Mouse (Mus musculus) embryonic facial prominence, embryonic 13.5 days (tissue): ENCODE measurements at regions not wholly inside any gene's neighbourhood (a gene's known extent, or its start where the extent isn't known, plus 50 kb on each side); places are given as distances from the start of the nearest gene placed in this dataset.

ENCODE experiments used
- ATAC-seq: fragments of 200-750 bp; cut with Nextera tagmentation; 2 replicates; pipeline ENCODE4 v1.8.0; 2017; ENCODE audit warnings: low read depth; ENCODE audit not compliant: insufficient number of reproducible peaks, insufficient read depth, low FRiP score, low TSS enrichment
- H3K27ac ChIP-seq: fragments of 300-500 bp; sonication (generic); 2 replicates; pipeline ENCODE4 v1.5.1; 2015; ENCODE audit warnings: moderate library complexity, mild to moderate bottlenecking, inconsistent platforms
- H3K27me3 ChIP-seq: fragments of 300-500 bp; sonication (generic); 2 replicates; pipeline ENCODE4 v1.6.1; 2015; ENCODE audit warnings: mild to moderate bottlenecking, inconsistent platforms
- H3K36me3 ChIP-seq: fragments of 300-500 bp; sonication (generic); 2 replicates; pipeline ENCODE4 v1.6.1; 2015; ENCODE audit warnings: mild to moderate bottlenecking, inconsistent platforms
- H3K4me1 ChIP-seq: fragments of 300-500 bp; sonication (generic); 2 replicates; pipeline ENCODE4 v1.6.1; 2015; ENCODE audit warnings: inconsistent platforms
- H3K4me2 ChIP-seq: fragments of 300-500 bp; sonication (generic); 2 replicates; pipeline ENCODE4 v1.6.1; 2015; ENCODE audit warnings: moderate library complexity, mild to moderate bottlenecking, inconsistent platforms
- H3K4me3 ChIP-seq: fragments of 300-500 bp; sonication (generic); 2 replicates; pipeline ENCODE4 v1.5.1; 2015; ENCODE audit warnings: mild to moderate bottlenecking, inconsistent platforms
- H3K9ac ChIP-seq: fragments of 300-500 bp; sonication (generic); 2 replicates; pipeline ENCODE4 v1.6.1; 2015; ENCODE audit warnings: mild to moderate bottlenecking, inconsistent platforms
- H3K9me3 ChIP-seq: fragments of 300-500 bp; sonication (generic); 2 replicates; pipeline ENCODE4 v1.6.1; 2016; ENCODE audit warnings: inconsistent platforms
- WGBS: fragments of 180-500 bp; shearing (Covaris S2); methylation state at CpG from one replicate; pipeline ENCODE4 v1.1.7; 2015; ENCODE audit warnings: mixed read lengths; 5-methylcytosine and 5-hydroxymethylcytosine counted together

- Histone ChIP-seq H3K27ac (no peak overlapping the region), H3K4me2 (peak overlapping the region; percentile 31), H3K36me3 (no peaks in the 10 kb centered on the region), H3K27me3 (no peaks in the 10 kb centered on the region; the same call in 1 of the 2 replicates), H3K4me1 (peaks cover 15% of the 10 kb centered on the region), H3K9me3 (no peaks in the 10 kb centered on the region), H3K9ac (no peak overlapping the region), H3K4me3 (no peak overlapping the region)
- 48% methylated on average over 9 of the region's 9 CpGs for WGBS
- no peak for ATAC-seq
These were observed 266.5 kb upstream of the Adgrl2 start for GRCm38 (mm10) chr3:149256891-149257290.

GRCm38 (mm10) chr3:149253080-149253479 lies 262.7 kb upstream of the Adgrl2 start:
- H3K4me3 ChIP-seq: no peak overlapping the region
- no peak for ATAC-seq
- no peaks in the 10 kb centered on the region for H3K36me3 ChIP-seq
- H3K4me1 ChIP-seq: peaks cover 15% of the 10 kb centered on the region
- H3K9me3 ChIP-seq: no peaks in the 10 kb centered on the region
- H3K27ac ChIP-seq: no peak overlapping the region
- peaks cover 11% of the 10 kb centered on the region; the same call in 1 of the 2 replicates for H3K27me3 ChIP-seq
- no peak overlapping the region for H3K4me2 ChIP-seq
- no peak overlapping the region for H3K9ac ChIP-seq
- 69% methylated on average over 6 of the region's 6 CpGs for WGBS

- Histone ChIP-seq H3K27me3 (peaks cover 11% of the 10 kb centered on the region; the same call in 1 of the 2 replicates), H3K4me1 (peaks cover 16% of the 10 kb centered on the region), H3K4me2 (no peak overlapping the region), H3K27ac (no peak overlapping the region), H3K9me3 (no peaks in the 10 kb centered on the region), H3K36me3 (no peaks in the 10 kb centered on the region), H3K4me3 (no peak overlapping the region), H3K9ac (no peak overlapping the region)
- 73% methylated on average over 6 of the region's 6 CpGs for WGBS
- ATAC-seq: no peak
These were observed 261.8 kb upstream of the Adgrl2 start for GRCm38 (mm10) chr3:149252144-149252543.

GRCm38 (mm10) chr3:149247626-149247987 lies 257.3 kb upstream of the Adgrl2 start:
- Histone ChIP-seq H3K36me3 (no peaks in the 10 kb centered on the region), H3K27ac (no peak overlapping the region), H3K4me2 (peak overlapping the region; percentile 24; the same call in 1 of the 2 replicates), H3K9me3 (no peaks in the 10 kb centered on the region), H3K4me3 (no peak overlapping the region), H3K27me3 (peaks cover 11% of the 10 kb centered on the region; the same call in 1 of the 2 replicates), H3K9ac (no peak overlapping the region), H3K4me1 (peaks cover 16% of the 10 kb centered on the region)
- no peak for ATAC-seq
- 53% methylated on average over 6 of the region's 6 CpGs for WGBS

GRCm38 (mm10) chr3:149246935-149247625 lies 256.7 kb upstream of the Adgrl2 start:
- ATAC-seq: no peak
- no peak overlapping the region for H3K27ac ChIP-seq
- H3K36me3 ChIP-seq: no peaks in the 10 kb centered on the region
- peaks cover 11% of the 10 kb centered on the region; the same call in 1 of the 2 replicates for H3K27me3 ChIP-seq
- no peak overlapping the region for H3K4me3 ChIP-seq
- peaks cover 16% of the 10 kb centered on the region for H3K4me1 ChIP-seq
- no peaks in the 10 kb centered on the region for H3K9me3 ChIP-seq
- H3K4me2 ChIP-seq: peak overlapping the region; percentile 24; the same call in 1 of the 2 replicates
- WGBS: 30% methylated on average over 10 of the region's 10 CpGs
- H3K9ac ChIP-seq: no peak overlapping the region

- Histone ChIP-seq H3K27me3 (no peaks in the 10 kb centered on the region), H3K4me1 (no peaks in the 10 kb centered on the region), H3K9ac (no peak overlapping the region), H3K4me3 (no peak overlapping the region), H3K4me2 (no peak overlapping the region), H3K9me3 (no peaks in the 10 kb centered on the region), H3K27ac (no peak overlapping the region), H3K36me3 (no peaks in the 10 kb centered on the region)
- ATAC-seq: no peak
- 92% methylated on average over 3 of the region's 3 CpGs for WGBS
These were observed 249.3 kb upstream of the Adgrl2 start for GRCm38 (mm10) chr3:149239664-149240063.

GRCm38 (mm10) chr3:149238076-149238475 lies 247.7 kb upstream of the Adgrl2 start:
- Histone ChIP-seq H3K4me1 (no peaks in the 10 kb centered on the region), H3K27me3 (no peaks in the 10 kb centered on the region), H3K9ac (no peak overlapping the region), H3K4me2 (no peak overlapping the region), H3K36me3 (no peaks in the 10 kb centered on the region), H3K9me3 (no peaks in the 10 kb centered on the region), H3K27ac (no peak overlapping the region), H3K4me3 (no peak overlapping the region)
- no peak for ATAC-seq
- 78% methylated on average over 5 of the region's 5 CpGs for WGBS

GRCm38 (mm10) chr3:149235183-149235582 lies 244.8 kb upstream of the Adgrl2 start:
- H3K4me1 ChIP-seq: no peaks in the 10 kb centered on the region
- no peaks in the 10 kb centered on the region for H3K9me3 ChIP-seq
- H3K4me2 ChIP-seq: no peak overlapping the region
- no peak for ATAC-seq
- WGBS: 88% methylated on average over 3 of the region's 3 CpGs
- no peak overlapping the region for H3K9ac ChIP-seq
- no peak overlapping the region for H3K27ac ChIP-seq
- H3K27me3 ChIP-seq: no peaks in the 10 kb centered on the region
- H3K4me3 ChIP-seq: no peak overlapping the region
- H3K36me3 ChIP-seq: no peaks in the 10 kb centered on the region

- H3K27me3 ChIP-seq: no peaks in the 10 kb centered on the region
- no peaks in the 10 kb centered on the region for H3K9me3 ChIP-seq
- H3K27ac ChIP-seq: no peak overlapping the region
- no peaks in the 10 kb centered on the region for H3K4me1 ChIP-seq
- no peak for ATAC-seq
- H3K9ac ChIP-seq: no peak overlapping the region
- no peak overlapping the region for H3K4me2 ChIP-seq
- 73% methylated on average over 8 of the region's 8 CpGs for WGBS
- H3K36me3 ChIP-seq: no peaks in the 10 kb centered on the region
- H3K4me3 ChIP-seq: no peak overlapping the region
These were observed 243.4 kb upstream of the Adgrl2 start for GRCm38 (mm10) chr3:149233691-149234131.

GRCm38 (mm10) chr3:149233191-149233641 lies 242.9 kb upstream of the Adgrl2 start:
- Histone ChIP-seq H3K27me3 (no peaks in the 10 kb centered on the region), H3K4me3 (no peak overlapping the region), H3K9ac (no peak overlapping the region), H3K4me1 (no peaks in the 10 kb centered on the region), H3K9me3 (no peaks in the 10 kb centered on the region), H3K27ac (no peak overlapping the region), H3K4me2 (no peak overlapping the region), H3K36me3 (no peaks in the 10 kb centered on the region)
- ATAC-seq: no peak
- WGBS: 82% methylated on average over 7 of the region's 7 CpGs

- no peak for ATAC-seq
These were observed 241.0 kb upstream of the Adgrl2 start for GRCm38 (mm10) chr3:149231346-149231745.

GRCm38 (mm10) chr3:149227556-149227955 lies 237.2 kb upstream of the Adgrl2 start:
- no peak overlapping the region for H3K9ac ChIP-seq
- H3K4me1 ChIP-seq: no peaks in the 10 kb centered on the region
- no peaks in the 10 kb centered on the region for H3K27me3 ChIP-seq
- H3K9me3 ChIP-seq: no peaks in the 10 kb centered on the region
- no peak overlapping the region for H3K4me2 ChIP-seq
- no peaks in the 10 kb centered on the region for H3K36me3 ChIP-seq
- no peak for ATAC-seq
- H3K27ac ChIP-seq: no peak overlapping the region; the same call in 1 of the 2 replicates
- no peak overlapping the region for H3K4me3 ChIP-seq
- WGBS: 80% methylated on average over 5 of the region's 5 CpGs

More at GRCm38 (mm10) chr3:149231346-149231745, 241.0 kb upstream of the Adgrl2 start:
- Histone ChIP-seq H3K9ac (no peak overlapping the region), H3K4me3 (no peak overlapping the region), H3K36me3 (no peaks in the 10 kb centered on the region), H3K9me3 (no peaks in the 10 kb centered on the region), H3K27me3 (no peaks in the 10 kb centered on the region), H3K4me1 (no peaks in the 10 kb centered on the region), H3K4me2 (no peak overlapping the region), H3K27ac (no peak overlapping the region)
- WGBS: 94% methylated on average over 3 of the region's 3 CpGs
